Mouse (Mus musculus) liver, embryonic 11.5 days (tissue): ENCODE measurements at regions not wholly inside any gene's neighbourhood (a gene's known extent, or its start where the extent isn't known, plus 50 kb on each side); places are given as distances from the start of the nearest gene placed in this dataset.
A peak's percentile ranks its signal among the peaks of the same experiment; 100 is the strongest.

Source experiments
- ATAC-seq: fragments of 200-750 bp; cut with Nextera tagmentation; replicated peaks from 2 replicates; pipeline ENCODE4 v1.8.0; 2017; ENCODE audit warnings: moderate number of reproducible peaks, mild to moderate bottlenecking, moderate TSS enrichment, moderate library complexity; ENCODE audit not compliant: low FRiP score
- DNase-seq: peaks from one replicate; pipeline ENCODE4 v3.0.0-alpha.2; 2017; ENCODE audit warnings: low spot score
- H3K27ac ChIP-seq: fragments of 300-500 bp; sonication (generic); 2 replicates; pipeline ENCODE4 v1.5.1; 2014; ENCODE audit warnings: mild to moderate bottlenecking, low read depth, low read length, control low read depth
- H3K27me3 ChIP-seq: fragments of 300-500 bp; sonication (generic); replicated peaks from 2 replicates; pipeline ENCODE4 v1.6.1; 2014; ENCODE audit warnings: low read length, mixed read lengths; ENCODE audit not compliant: control insufficient read depth, insufficient read depth
- H3K36me3 ChIP-seq: fragments of 300-500 bp; sonication (generic); 2 replicates; pipeline ENCODE4 v1.6.1; 2014; ENCODE audit warnings: mild to moderate bottlenecking, low read length, moderate library complexity, mixed read lengths; ENCODE audit not compliant: control insufficient read depth, insufficient read depth
- H3K4me1 ChIP-seq: fragments of 300-500 bp; sonication (generic); replicated peaks from 2 replicates; pipeline ENCODE4 v1.6.1; 2014; ENCODE audit warnings: low read length, mixed read lengths; ENCODE audit not compliant: control insufficient read depth, insufficient read depth
- H3K4me2 ChIP-seq: fragments of 300-500 bp; sonication (generic); 2 replicates; pipeline ENCODE4 v1.6.1; 2014; ENCODE audit warnings: mild to moderate bottlenecking, control low read depth, moderate library complexity
- H3K4me3 ChIP-seq: fragments of 300-500 bp; sonication (generic); 2 replicates; pipeline ENCODE4 v1.5.1; 2014; ENCODE audit warnings: low read depth, low read length, control low read depth
- H3K9ac ChIP-seq: fragments of 300-500 bp; sonication (generic); 2 replicates; pipeline ENCODE4 v1.6.1; 2014; ENCODE audit warnings: low read depth, low read length, control low read depth
- H3K9me3 ChIP-seq: fragments of 300-500 bp; sonication (generic); 2 replicates; pipeline ENCODE4 v1.6.1; 2016; ENCODE audit warnings: low read length, inconsistent platforms, mixed read lengths; ENCODE audit not compliant: control insufficient read depth
- WGBS: fragments of 180-500 bp; shearing (Covaris S2); extraction: QIAGEN DNeasy Blood & Tissue Kit; methylation state at CpG from one replicate; pipeline ENCODE4 v1.1.7; 2014; 5-methylcytosine and 5-hydroxymethylcytosine counted together

- ATAC-seq (no peak), DNase-seq (peak; percentile 68)
- H3K4me1 ChIP-seq = no peaks in the 10 kb centered on the region
- no peak overlapping the region for H3K9ac ChIP-seq
- no peaks in the 10 kb centered on the region for H3K9me3 ChIP-seq
- no peak overlapping the region for H3K4me2 ChIP-seq
- H3K27me3 ChIP-seq = no peaks in the 10 kb centered on the region
- WGBS = 37% methylated on average over 17 of the region's 17 CpGs
- no peaks in the 10 kb centered on the region for H3K36me3 ChIP-seq
- no peak overlapping the region for H3K27ac ChIP-seq
- no peak overlapping the region for H3K4me3 ChIP-seq
Measured at GRCm38 (mm10) chr6:116767738-116768522, 51.2 kb upstream of the Tmem72 start.

GRCm38 (mm10) chr6:116774954-116775675 is 58.4 kb upstream of the Tmem72 start:
- Histone ChIP-seq H3K36me3 (no peaks in the 10 kb centered on the region), H3K9ac (no peak overlapping the region), H3K27ac (no peak overlapping the region), H3K4me3 (no peak overlapping the region), H3K27me3 (no peaks in the 10 kb centered on the region), H3K4me1 (no peaks in the 10 kb centered on the region), H3K4me2 (no peak overlapping the region), H3K9me3 (no peaks in the 10 kb centered on the region)
- ATAC-seq (no peak), DNase-seq (no peak)
- 79% methylated on average over 12 of the region's 12 CpGs for WGBS

GRCm38 (mm10) chr6:116786553-116787335 is 70.0 kb upstream of the Tmem72 start:
- ATAC-seq (no peak), DNase-seq (no peak)
- Histone ChIP-seq H3K4me2 (no peak overlapping the region), H3K4me3 (no peak overlapping the region), H3K27ac (no peak overlapping the region), H3K27me3 (no peaks in the 10 kb centered on the region), H3K4me1 (no peaks in the 10 kb centered on the region), H3K9me3 (no peaks in the 10 kb centered on the region), H3K36me3 (no peaks in the 10 kb centered on the region), H3K9ac (no peak overlapping the region)
- 64% methylated on average over 3 of the region's 3 CpGs for WGBS

GRCm38 (mm10) chr6:116793321-116793960 is 76.7 kb upstream of the Tmem72 start:
- Histone ChIP-seq H3K36me3 (no peaks in the 10 kb centered on the region), H3K4me3 (no peak overlapping the region), H3K9me3 (no peaks in the 10 kb centered on the region), H3K27ac (no peak overlapping the region), H3K4me1 (no peaks in the 10 kb centered on the region; the same call in 1 of the 2 replicates), H3K27me3 (no peaks in the 10 kb centered on the region), H3K9ac (no peak overlapping the region), H3K4me2 (no peak overlapping the region)
- DNase-seq (no peak), ATAC-seq (no peak)
- WGBS = 56% methylated on average over 4 of the region's 4 CpGs

GRCm38 (mm10) chr6:116793961-116794336 is 77.2 kb upstream of the Tmem72 start:
- Histone ChIP-seq H3K4me3 (no peak overlapping the region), H3K9me3 (no peaks in the 10 kb centered on the region), H3K27ac (no peak overlapping the region), H3K36me3 (no peaks in the 10 kb centered on the region), H3K9ac (no peak overlapping the region), H3K4me2 (no peak overlapping the region), H3K27me3 (no peaks in the 10 kb centered on the region), H3K4me1 (no peaks in the 10 kb centered on the region; the same call in 1 of the 2 replicates)
- ATAC-seq = no peak
- WGBS = 58% methylated on average over 9 of the region's 9 CpGs
- DNase-seq = no peak

- no peak overlapping the region for H3K27ac ChIP-seq
- ATAC-seq (no peak), DNase-seq (no peak)
- H3K4me2 ChIP-seq = no peak overlapping the region
- H3K9me3 ChIP-seq = no peaks in the 10 kb centered on the region
- no peaks in the 10 kb centered on the region for H3K27me3 ChIP-seq
- H3K4me3 ChIP-seq = no peak overlapping the region
- no peaks in the 10 kb centered on the region for H3K4me1 ChIP-seq
- no peak overlapping the region for H3K9ac ChIP-seq
- H3K36me3 ChIP-seq = no peaks in the 10 kb centered on the region
- WGBS = 67% methylated on average over 12 of the region's 12 CpGs
Measured at GRCm38 (mm10) chr6:116821215-116821912, 104.7 kb upstream of the Tmem72 start.

GRCm38 (mm10) chr6:116822605-116823004 is 105.9 kb upstream of the Tmem72 start:
- H3K4me2 ChIP-seq = no peak overlapping the region
- ATAC-seq = no peak
- no peaks in the 10 kb centered on the region for H3K36me3 ChIP-seq
- no peaks in the 10 kb centered on the region for H3K4me1 ChIP-seq
- no peaks in the 10 kb centered on the region for H3K9me3 ChIP-seq
- 83% methylated on average over 6 of the region's 6 CpGs for WGBS
- no peak overlapping the region for H3K9ac ChIP-seq
- no peaks in the 10 kb centered on the region for H3K27me3 ChIP-seq
- no peak overlapping the region for H3K27ac ChIP-seq
- no peak for DNase-seq
- no peak overlapping the region for H3K4me3 ChIP-seq

- ATAC-seq = no peak
- 72% methylated on average over 2 of the region's 2 CpGs for WGBS
Measured at GRCm38 (mm10) chr6:116825628-116826027, 108.9 kb upstream of the Tmem72 start.

More at GRCm38 (mm10) chr6:116825628-116826027, 108.9 kb upstream of the Tmem72 start:
- Histone ChIP-seq H3K9me3 (no peaks in the 10 kb centered on the region), H3K9ac (no peak overlapping the region), H3K4me2 (no peak overlapping the region), H3K4me1 (no peaks in the 10 kb centered on the region), H3K27ac (no peak overlapping the region), H3K36me3 (no peaks in the 10 kb centered on the region), H3K27me3 (no peaks in the 10 kb centered on the region), H3K4me3 (no peak overlapping the region)
- no peak for DNase-seq
